Mouse (Mus musculus) bone marrow macrophage, adult 2 months (primary cell): ENCODE measurements around the gene Sult5a1.

Experiments
- CTCF ChIP-seq: IDR thresholded peaks from 2 replicates; pipeline ENCODE4 v1.5.1; 2012; ENCODE audit warnings: low read depth, mild to moderate bottlenecking, low read length, moderate library complexity
- POLR2A ChIP-seq: IDR thresholded peaks from 2 replicates; pipeline ENCODE4 v1.6.1; 2012; ENCODE audit warnings: mild to moderate bottlenecking, low read depth, low read length, borderline replicate concordance

- TF ChIP-seq POLR2A: no peak
- TF ChIP-seq CTCF: no peak
Measured at GRCm38 (mm10) chr8:123101244-123101643, 56.9 kb downstream of the Sult5a1 start.
